ENCODE assay signal across 18 mouse cellular contexts in genomic region chr5:74933276-74933675, GRCm38 (mm10).
DNase-seq lines count a peak whose midpoint lies in the region; TF ChIP-seq lines count a peak whose summit lies in the region.
"Had no signal": no experiment of that assay in that cellular context is flagged by ENCODE, and none has a peak within 500 bp of the region (broad histone marks: within the 10 kb centered on the region; RNA-seq: fewer than 3 reads in every experiment).

No protein-coding gene starts in this region.

- peak; percentile 46 for TF ChIP-seq CTCF in E14TG2a.4 (conservative IDR thresholded peaks at IDR 0.05; ENCODE audit: low read length)

- H3K4me3 ChIP-seq in E14TG2a.4 (replicated peaks; ENCODE audit: low read length) = no peak overlapping the region
- H3K4me3 ChIP-seq: embryonic facial prominence, embryonic 10.5 days; embryonic facial prominence, embryonic 12.5 days; forebrain, embryonic 13.5 days; forebrain, embryonic 15.5 days had no signal

- H3K4me1 ChIP-seq in E14TG2a.4 (replicated peaks; ENCODE audit: low read depth, low read length) = no peaks in the 10 kb centered on the region
- H3K4me1 ChIP-seq: forebrain, embryonic 13.5 days; forebrain, embryonic 15.5 days had no signal

- H3K9me3 ChIP-seq in E14TG2a.4 (ENCODE audit: low read length) = no peaks in the 10 kb centered on the region
- H3K9me3 ChIP-seq: embryonic facial prominence, embryonic 10.5 days; embryonic facial prominence, embryonic 12.5 days; forebrain, embryonic 13.5 days; forebrain, embryonic 15.5 days had no signal

- DNase-seq in ES-CJ7 (ENCODE audit: low read depth, low spot score) = peak; percentile 15
- DNase-seq in ZHBTc4 (ENCODE audit: low read depth, low spot score) = peak; percentile 58
- DNase-seq in urinary bladder, adult 18-20 months (ENCODE audit: low spot score in 2 of 2) = no peak
- no peak for DNase-seq in layer of hippocampus, postnatal 14 days (ENCODE audit: low spot score in 2 of 2)
- DNase-seq: adrenal gland, adult 2 months; adrenal gland, postnatal 10 days; adrenal gland, postnatal 25 days; cerebellum, adult 11-12 months; cerebellum, adult 2 months; cerebellum, adult 9-10 months; cerebellum, postnatal 10 days; cerebellum, postnatal 25 days; forebrain, postnatal 0 days had no signal

- peaks cover 15% of the 10 kb centered on the region for H3K27me3 ChIP-seq in E14TG2a.4 (ENCODE audit: insufficient read depth, low read length)
- H3K27me3 ChIP-seq: embryonic facial prominence, embryonic 12.5 days; forebrain, embryonic 15.5 days had no signal

- H3K36me3 ChIP-seq in E14TG2a.4 (ENCODE audit: insufficient read depth, low read length) = no peaks in the 10 kb centered on the region
- H3K36me3 ChIP-seq: embryonic facial prominence, embryonic 10.5 days; embryonic facial prominence, embryonic 12.5 days; forebrain, embryonic 15.5 days had no signal

Comparison
In these comparisons a context has a peak if more than half of its experiments do, and no peak if none do; other contexts are left out.
1. DNase-seq: peak in ES-CJ7 (single experiment) and ZHBTc4 (single experiment); none in urinary bladder, adult 18-20 months (0 of 2) and layer of hippocampus, postnatal 14 days (0 of 2).